Mouse (Mus musculus) MEL (cell line): ENCODE results near the gene Tspan17. TPM values are rescaled to one million over a fixed set of nuclear protein-coding genes. Genes with fewer than 3 reads are reported as not detected.

Source experiments
- DNase-seq: peaks from one replicate; pipeline ENCODE4 v3.0.0; 2011; ENCODE audit warnings: low read depth, low spot score
- H3K27ac ChIP-seq: 2 replicates; pipeline ENCODE4 v1.5.1; 2012; ENCODE audit warnings: low read depth, mild to moderate bottlenecking, control low read depth, low read length, moderate library complexity; ENCODE audit not compliant: control insufficient read depth
- H3K27me3 ChIP-seq, 2 experiments: fragments of 150-350 bp in 1 of 2; sonication (generic) in 1 of 2; 2 replicates each; pipeline ENCODE4 v1.6.1; 2012; ENCODE audit warnings: low read length in 2 of 2, mild to moderate bottlenecking in 2 of 2, improper control_type of control experiment in 1 of 2, moderate library complexity in 1 of 2; ENCODE audit not compliant: insufficient read depth in 2 of 2, control insufficient read depth in 1 of 2
- H3K36me3 ChIP-seq, 2 experiments: 2 replicates each; pipeline ENCODE4 v1.6.1; 2012 to 2014; ENCODE audit warnings: low read length in 2 of 2, improper control_type of control experiment in 1 of 2, inconsistent platforms in 1 of 2, mild to moderate bottlenecking in 1 of 2; ENCODE audit not compliant: insufficient read depth in 2 of 2, control insufficient read depth in 1 of 2
- H3K4me1 ChIP-seq, 2 experiments: fragments of 150-350 bp in 1 of 2; sonication (generic) in 1 of 2; 2 replicates each; pipeline ENCODE4 v1.6.1; 2012; ENCODE audit warnings: low read length in 2 of 2, improper control_type of control experiment in 1 of 2, mild to moderate bottlenecking in 1 of 2; ENCODE audit not compliant: insufficient read depth in 2 of 2, control insufficient read depth in 1 of 2
- H3K4me3 ChIP-seq, 2 experiments: fragments of 150-350 bp in 1 of 2; sonication (generic) in 1 of 2; 2 replicates each; pipeline ENCODE4 v1.5.1; 2012; ENCODE audit warnings: low read depth in 2 of 2, low read length in 2 of 2, mild to moderate bottlenecking in 2 of 2, moderate library complexity in 2 of 2, control low read depth in 1 of 2, improper control_type of control experiment in 1 of 2; ENCODE audit not compliant: control insufficient read depth in 1 of 2, insufficient read depth in 1 of 2
- H3K79me2 ChIP-seq: 2 replicates; pipeline ENCODE4 v1.6.1; 2012; ENCODE audit warnings: mild to moderate bottlenecking, low read length, moderate library complexity; ENCODE audit not compliant: control insufficient read depth, poor library complexity, insufficient read depth
- H3K9ac ChIP-seq: 2 replicates; pipeline ENCODE4 v1.6.1; 2012; ENCODE audit warnings: low read depth, mild to moderate bottlenecking, control low read depth, low read length, moderate library complexity; ENCODE audit not compliant: control insufficient read depth, poor library complexity, severe bottlenecking
- H3K9me3 ChIP-seq: fragments of 150-350 bp; sonication (generic); replicated peaks from 2 replicates; pipeline ENCODE4 v1.6.1; 2012; ENCODE audit warnings: mild to moderate bottlenecking, low read length, improper control_type of control experiment, moderate library complexity; ENCODE audit not compliant: insufficient read depth
- BHLHE40 ChIP-seq: IDR thresholded peaks from 2 replicates; pipeline ENCODE4 v1.6.1; 2012; ENCODE audit warnings: low read depth, mild to moderate bottlenecking, inconsistent platforms, low read length, improper control_type of control experiment, borderline replicate concordance
- CTCF ChIP-seq, 3 experiments: IDR thresholded peaks in 2 of 3; conservative IDR thresholded peaks in 1 of 3; 2 replicates each; pipeline ENCODE4 v1.5.1; 2011 to 2012; ENCODE audit warnings: low read length in 3 of 3, low read depth in 2 of 3, mild to moderate bottlenecking in 2 of 3, improper control_type of control experiment in 1 of 3, inconsistent platforms in 1 of 3, mixed read lengths in 1 of 3, moderate library complexity in 1 of 3; ENCODE audit not compliant: control insufficient read depth in 1 of 3, insufficient read depth in 1 of 3, poor library complexity in 1 of 3, severe bottlenecking in 1 of 3
- GABPA ChIP-seq: IDR thresholded peaks from 2 replicates; pipeline ENCODE4 v1.6.1; 2012; ENCODE audit warnings: low read depth, mild to moderate bottlenecking, inconsistent platforms, low read length, improper control_type of control experiment, moderate library complexity
- JUND ChIP-seq: IDR thresholded peaks from 2 replicates; pipeline ENCODE4 v1.6.1; 2011; ENCODE audit warnings: low read depth, mild to moderate bottlenecking, improper control_type of control experiment, low read length
- POLR2A ChIP-seq, 2 experiments: IDR thresholded peaks; 2 replicates each; pipeline ENCODE4 v1.6.1; 2011 to 2012; ENCODE audit warnings: low read length in 2 of 2, mild to moderate bottlenecking in 2 of 2, control low read depth in 1 of 2, improper control_type of control experiment in 1 of 2, low read depth in 1 of 2, moderate library complexity in 1 of 2; ENCODE audit not compliant: control insufficient read depth in 1 of 2, insufficient read depth in 1 of 2, poor library complexity in 1 of 2
- SIN3A ChIP-seq: IDR thresholded peaks from 2 replicates; pipeline ENCODE4 v1.6.1; 2012; ENCODE audit warnings: low read length, improper control_type of control experiment, inconsistent platforms
- TCF12 ChIP-seq: IDR thresholded peaks from 2 replicates; pipeline ENCODE4 v1.6.1; 2014; ENCODE audit warnings: low read depth, mild to moderate bottlenecking, inconsistent platforms, low read length, improper control_type of control experiment, moderate library complexity
- USF1 ChIP-seq: IDR thresholded peaks from 2 replicates; pipeline ENCODE4 v1.6.1; 2014; ENCODE audit warnings: low read depth, mild to moderate bottlenecking, inconsistent platforms, low read length, improper control_type of control experiment, moderate library complexity
- ZKSCAN1 ChIP-seq: IDR thresholded peaks from 2 replicates; pipeline ENCODE4 v1.6.1; 2012; ENCODE audit warnings: low read depth, mild to moderate bottlenecking, inconsistent platforms, low read length, improper control_type of control experiment, moderate library complexity
- polyA plus RNA-seq, 2 experiments: library from polyadenylated mRNA; stranded (reverse) in 1 of 2; unstranded in 1 of 2; fragments of >175 nt in 1 of 2; fragments of >200 nt in 1 of 2; gene quantifications; 2 replicates each; pipeline versions ENCODE4 v1.2.1 to v1.2.4; 2012; ENCODE audit warnings: low replicate concordance in 2 of 2, low read depth in 1 of 2; ENCODE audit not compliant: insufficient read length in 2 of 2, insufficient read depth in 1 of 2, missing spikeins in 1 of 2
- total RNA-seq: library from RNA; depleted of rRNA; stranded (reverse); fragments of 300-350 nt; gene quantifications from 2 replicates; pipeline ENCODE4 v1.2.3, GENCODE M21; 2012

Tspan17 gene
- total and polyA plus RNA-seq, 3 experiments: 4.1 to 23.0 TPM; not detected in 1

DNA sequence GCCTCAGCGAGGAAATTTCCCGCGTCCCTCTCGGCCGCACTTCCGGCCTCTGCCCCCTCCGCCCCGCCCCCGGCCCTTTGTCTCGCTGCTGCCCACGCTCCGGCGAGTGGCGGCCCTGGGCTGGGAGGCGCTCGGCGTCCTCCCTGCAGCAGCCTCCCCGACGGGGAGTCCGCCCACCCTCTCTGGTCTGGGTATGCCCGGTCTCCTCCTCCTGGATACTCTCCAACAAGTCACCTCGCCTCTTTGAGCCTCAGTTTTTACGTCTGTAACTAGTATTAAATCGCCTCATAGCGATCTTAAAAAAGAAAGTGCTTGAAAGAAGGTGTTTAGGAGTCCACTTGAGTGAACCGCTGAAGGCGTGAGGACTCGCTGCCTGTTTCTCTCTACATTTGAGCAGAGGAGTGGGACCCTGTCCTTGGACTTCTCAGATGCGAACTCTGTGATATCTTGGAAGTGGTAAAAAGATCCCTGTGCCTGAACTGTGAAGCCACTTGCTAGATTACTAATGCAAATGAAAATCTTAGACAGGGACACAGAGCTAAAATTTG, 39.2 kb upstream of the Tspan17 start, which contains the start of gene Gprin1:
Gprin1 (minus strand) TSS at position 11 of the 548 bp plus-strand sequence.
- no peak within 1 kb of the TSS for H3K27ac ChIP-seq
- no peaks in the 10 kb centered on the region for H3K36me3 ChIP-seq
- H3K9me3 ChIP-seq: no peaks in the 10 kb centered on the region
- no peak for TF ChIP-seq JUND
- TF ChIP-seq GABPA: no peak
- TF ChIP-seq BHLHE40: no peak
- no peaks in the 10 kb centered on the region for H3K79me2 ChIP-seq
- no peaks in the 10 kb centered on the region; a peak in 1 of 4 replicates for H3K27me3 ChIP-seq
- no peak for DNase-seq
- no peak within 1 kb of the TSS for H3K4me3 ChIP-seq
- no peaks in the 10 kb centered on the region for H3K4me1 ChIP-seq
- no peak within 1 kb of the TSS for H3K9ac ChIP-seq

GRCm38 (mm10) chr13:54750699-54751098, 38.5 kb upstream of the Tspan17 start:
- no peaks in the 10 kb centered on the region for H3K36me3 ChIP-seq
- H3K27me3 ChIP-seq: no peaks in the 10 kb centered on the region; a peak in 1 of 4 replicates
- H3K4me1 ChIP-seq: no peaks in the 10 kb centered on the region
- H3K27ac ChIP-seq: no peak overlapping the region
- H3K9me3 ChIP-seq: no peaks in the 10 kb centered on the region
- H3K4me3 ChIP-seq: no peak overlapping the region
- H3K9ac ChIP-seq: no peak overlapping the region
- TF ChIP-seq SIN3A: peak; percentile 82
- no peak for TF ChIP-seq CTCF (IDR thresholded peaks at IDR 0.05 in 2 of 3, conservative IDR thresholded peaks at IDR 0.05 in 1 of 3; ENCODE audit: control insufficient read depth in 1 of 3, insufficient read depth in 1 of 3, low read depth in 2 of 3, low read length in 3 of 3, poor library complexity in 1 of 3, severe bottlenecking in 1 of 3)
- H3K79me2 ChIP-seq: no peaks in the 10 kb centered on the region
- peak; percentile 25 for DNase-seq

- Histone ChIP-seq H3K9me3 (no peaks in the 10 kb centered on the region), H3K36me3 (no peaks in the 10 kb centered on the region), H3K27me3 (no peaks in the 10 kb centered on the region; a peak in 1 of 4 replicates), H3K4me1 (no peaks in the 10 kb centered on the region), H3K27ac (no peak overlapping the region), H3K4me3 (no peak overlapping the region), H3K9ac (no peak overlapping the region), H3K79me2 (no peaks in the 10 kb centered on the region)
- no peak for DNase-seq
- TF ChIP-seq ZKSCAN1 (no peak), USF1 (no peak), POLR2A (IDR thresholded peaks at IDR 0.05; ENCODE audit: control insufficient read depth in 1 of 2, insufficient read depth in 1 of 2, low read depth in 1 of 2, low read length in 2 of 2, poor library complexity in 1 of 2) (no peak), TCF12 (no peak), JUND (no peak)
Measured at GRCm38 (mm10) chr13:54752656-54753055, 36.5 kb upstream of the Tspan17 start.
